Mouse (Mus musculus) stomach, embryonic 15.5 days (tissue): ENCODE data around the gene Prss43. TPM values are rescaled to one million over a fixed set of nuclear protein-coding genes. Genes with fewer than 3 reads are reported as not detected.
A peak's percentile ranks its signal among the peaks of the same experiment; 100 is the strongest.

Source experiments
- ATAC-seq: fragments of 200-750 bp; cut with Nextera tagmentation; 2 replicates; pipeline ENCODE4 v1.8.0; 2017; ENCODE audit warnings: low read depth, moderate number of reproducible peaks, moderate TSS enrichment; ENCODE audit not compliant: insufficient read depth, low FRiP score
- H3K27ac ChIP-seq: fragments of 300-500 bp; sonication (generic); 2 replicates; pipeline ENCODE4 v1.5.1; 2015; ENCODE audit warnings: mild to moderate bottlenecking, inconsistent platforms
- H3K27me3 ChIP-seq: fragments of 300-500 bp; sonication (generic); replicated peaks from 2 replicates; pipeline ENCODE4 v1.6.1; 2015; ENCODE audit warnings: inconsistent platforms
- H3K36me3 ChIP-seq: fragments of 300-500 bp; sonication (generic); 2 replicates; pipeline ENCODE4 v1.6.1; 2015; ENCODE audit warnings: inconsistent platforms
- H3K4me1 ChIP-seq: fragments of 300-500 bp; sonication (generic); 2 replicates; pipeline ENCODE4 v1.6.1; 2015; ENCODE audit warnings: inconsistent platforms
- H3K4me2 ChIP-seq: fragments of 300-500 bp; sonication (generic); 2 replicates; pipeline ENCODE4 v1.6.1; 2015; ENCODE audit warnings: mild to moderate bottlenecking, inconsistent platforms
- H3K4me3 ChIP-seq: fragments of 300-500 bp; sonication (generic); replicated peaks from 2 replicates; pipeline ENCODE4 v1.5.1; 2015; ENCODE audit warnings: inconsistent platforms
- H3K9ac ChIP-seq: fragments of 300-500 bp; sonication (generic); 2 replicates; pipeline ENCODE4 v1.6.1; 2015; ENCODE audit warnings: inconsistent platforms
- H3K9me3 ChIP-seq: fragments of 300-500 bp; sonication (generic); 2 replicates; pipeline ENCODE4 v1.6.1; 2016; ENCODE audit warnings: inconsistent platforms
- WGBS: fragments of 180-500 bp; shearing (Covaris S2); methylation state at CpG from one replicate; pipeline ENCODE4 v1.1.7; 2015; 5-methylcytosine and 5-hydroxymethylcytosine counted together
- polyA plus RNA-seq: library from polyadenylated mRNA; unstranded; fragments of >200 nt; fragmentation: Nextera tagmentation; extraction: Ambion mirVana; gene quantifications from 2 replicates; pipeline ENCODE4 v1.2.1, GENCODE M21; 2015

The Prss43 gene
- not detected in 2 replicates for polyA plus RNA-seq

DNA sequence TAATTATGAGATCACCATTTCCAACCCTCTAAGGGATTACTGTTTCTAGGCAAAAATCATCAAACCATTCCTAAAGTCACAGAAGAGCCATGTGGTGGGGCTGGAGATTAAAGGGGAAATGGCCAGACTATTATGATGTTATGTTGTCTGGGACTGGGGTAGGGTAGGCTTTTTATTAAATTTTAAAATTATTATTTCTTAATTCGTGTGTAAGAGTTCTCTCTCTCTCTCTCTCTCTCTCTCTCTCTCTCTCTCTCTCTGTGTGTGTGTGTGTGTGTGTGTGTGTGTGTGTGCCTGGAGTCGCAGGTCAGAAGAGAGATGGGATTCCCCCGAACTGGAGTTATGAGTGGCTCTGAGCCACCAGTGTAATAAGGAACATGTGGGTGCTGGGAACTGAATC lies at the start of gene Prss43:
Prss43 (plus strand) TSS at position 301 of the 400 bp plus-strand sequence.
- Histone ChIP-seq H3K36me3 (no peaks in the 10 kb centered on the region), H3K4me2 (no peak within 1 kb of the TSS), H3K4me1 (no peaks in the 10 kb centered on the region), H3K27ac (no peak within 1 kb of the TSS), H3K27me3 (no peaks in the 10 kb centered on the region), H3K9ac (no peak within 1 kb of the TSS), H3K4me3 (no peak within 1 kb of the TSS), H3K9me3 (no peaks in the 10 kb centered on the region)
- ATAC-seq, result no peak
- 77% methylated on average over 3 of the region's 3 CpGs for WGBS

DNA sequence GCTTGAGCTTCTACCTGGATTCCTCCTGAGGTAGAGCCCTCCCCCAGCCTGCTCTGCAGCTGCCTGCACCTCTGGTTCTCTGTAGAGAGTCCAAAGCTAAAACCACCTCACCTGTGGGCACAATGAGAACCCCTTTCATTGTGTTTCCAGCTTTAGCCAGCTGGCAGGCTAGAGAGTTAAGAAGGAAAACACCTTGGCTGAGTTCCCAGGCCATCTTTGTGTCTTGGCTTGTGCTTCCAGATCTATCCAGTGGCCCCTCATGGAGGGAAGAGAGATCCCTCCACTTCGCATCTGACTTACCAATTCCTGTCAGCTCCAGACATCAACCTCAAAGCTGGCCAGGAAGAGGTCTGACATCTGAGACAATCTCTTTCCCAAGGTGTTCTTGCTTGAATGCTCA lies 48.4 kb upstream of the Prss43 start:
- Histone ChIP-seq H3K9me3 (no peaks in the 10 kb centered on the region), H3K27me3 (no peaks in the 10 kb centered on the region), H3K36me3 (no peaks in the 10 kb centered on the region), H3K4me1 (peaks cover 13% of the 10 kb centered on the region), H3K9ac (no peak overlapping the region), H3K27ac (no peak overlapping the region), H3K4me2 (no peak overlapping the region), H3K4me3 (no peak overlapping the region)
- no peak for ATAC-seq
- 59% methylated on average over 1 of the region's 1 CpGs for WGBS

DNA sequence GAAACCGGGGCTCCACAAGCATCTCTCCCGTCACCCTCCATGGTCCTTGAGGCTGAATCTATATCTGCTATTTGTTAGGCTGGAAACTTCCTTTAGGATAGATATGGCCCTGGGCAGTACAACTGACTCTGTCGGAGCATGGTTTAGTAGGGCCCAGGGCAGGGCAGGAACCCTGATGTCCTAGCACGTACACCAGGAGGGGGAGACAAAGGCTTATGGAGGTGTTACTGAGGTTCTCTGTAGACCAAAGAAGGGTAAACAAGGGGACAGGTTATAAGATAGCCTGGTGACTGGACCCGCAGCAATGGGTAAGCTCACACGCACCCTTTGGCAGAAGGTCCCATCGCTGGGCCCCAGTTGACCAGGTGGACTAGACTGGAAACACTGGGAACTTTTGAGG lies 47.9 kb upstream of the Prss43 start:
- ATAC-seq, result no peak
- no peaks in the 10 kb centered on the region for H3K36me3 ChIP-seq
- no peak overlapping the region for H3K27ac ChIP-seq
- H3K4me1 ChIP-seq, result peaks cover 13% of the 10 kb centered on the region
- no peak overlapping the region for H3K4me3 ChIP-seq
- no peak overlapping the region for H3K4me2 ChIP-seq
- WGBS, result 67% methylated on average over 7 of the region's 7 CpGs
- no peaks in the 10 kb centered on the region for H3K27me3 ChIP-seq
- H3K9me3 ChIP-seq, result no peaks in the 10 kb centered on the region
- no peak overlapping the region for H3K9ac ChIP-seq

DNA sequence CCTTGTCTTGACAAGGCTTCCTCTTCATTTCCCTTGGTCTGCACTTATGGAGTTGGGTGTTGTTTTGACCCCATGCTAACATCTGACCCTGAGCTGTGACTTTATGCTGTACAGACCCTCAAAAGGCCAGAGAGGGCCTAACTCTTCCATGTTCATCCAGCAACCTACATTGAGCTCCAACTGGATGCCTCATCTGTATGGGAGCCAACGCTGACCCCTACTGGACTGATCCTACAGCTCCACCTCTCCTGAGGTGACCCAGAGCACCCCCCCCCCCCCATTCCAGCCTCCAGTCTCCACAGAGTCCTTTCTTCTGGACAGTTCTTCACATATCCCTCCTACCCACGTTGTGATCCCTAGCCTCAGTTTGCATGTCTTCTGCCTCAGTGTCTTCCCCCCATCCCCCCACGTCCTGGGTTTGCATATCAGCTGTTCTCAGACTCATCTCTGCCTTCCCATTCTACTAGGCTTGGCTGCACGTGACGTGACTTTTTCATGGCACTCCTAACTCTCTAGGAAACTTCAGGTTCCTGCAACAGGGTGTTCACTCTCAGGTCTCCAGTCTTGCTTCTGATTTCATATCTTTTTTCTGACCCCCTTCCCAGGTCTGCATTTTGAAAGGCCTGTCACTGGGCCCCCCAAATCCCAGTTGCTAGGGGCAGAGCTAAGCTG lies 47.1 kb upstream of the Prss43 start:
- no peak for ATAC-seq
- 68% methylated on average over 5 of the region's 5 CpGs for WGBS
- Histone ChIP-seq H3K27ac (no peak overlapping the region), H3K9ac (no peak overlapping the region), H3K9me3 (no peaks in the 10 kb centered on the region), H3K27me3 (no peaks in the 10 kb centered on the region), H3K36me3 (no peaks in the 10 kb centered on the region), H3K4me2 (no peak overlapping the region), H3K4me3 (no peak overlapping the region), H3K4me1 (peaks cover 13% of the 10 kb centered on the region)

DNA sequence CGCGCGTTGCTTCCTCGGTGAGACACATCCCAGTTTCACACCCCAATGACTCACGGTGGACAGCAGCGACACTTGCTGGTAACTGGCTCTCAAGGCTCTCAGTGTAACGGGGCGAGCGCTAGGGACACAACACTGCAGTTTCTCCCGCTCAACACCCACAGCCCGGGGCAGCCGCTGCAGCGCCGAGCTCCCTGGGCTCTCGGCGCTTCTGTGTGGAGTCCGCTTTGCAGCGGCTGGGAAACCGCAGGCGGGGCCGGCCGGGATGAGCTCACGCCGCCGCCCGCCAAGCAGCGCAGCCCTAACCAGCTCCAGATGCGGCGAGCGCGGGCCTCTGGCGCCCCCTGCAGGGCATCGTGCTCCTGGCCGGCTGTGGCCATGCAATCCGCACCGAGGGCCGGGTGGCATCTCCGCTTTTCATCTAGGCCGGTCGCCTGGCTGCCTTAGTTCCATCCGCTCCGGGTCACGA lies 45.2 kb upstream of the Prss43 start:
- H3K9me3 ChIP-seq, result no peaks in the 10 kb centered on the region
- no peaks in the 10 kb centered on the region for H3K36me3 ChIP-seq
- peak overlapping the region; percentile 51 for H3K4me3 ChIP-seq
- H3K9ac ChIP-seq, result peak overlapping the region; percentile 52
- H3K27me3 ChIP-seq, result no peaks in the 10 kb centered on the region
- H3K4me1 ChIP-seq, result peaks cover 7% of the 10 kb centered on the region
- H3K27ac ChIP-seq, result peak overlapping the region; percentile 82
- 0% methylated on average over 43 of the region's 43 CpGs for WGBS
- peak; percentile 89 for ATAC-seq
- H3K4me2 ChIP-seq, result peak overlapping the region; percentile 88

DNA sequence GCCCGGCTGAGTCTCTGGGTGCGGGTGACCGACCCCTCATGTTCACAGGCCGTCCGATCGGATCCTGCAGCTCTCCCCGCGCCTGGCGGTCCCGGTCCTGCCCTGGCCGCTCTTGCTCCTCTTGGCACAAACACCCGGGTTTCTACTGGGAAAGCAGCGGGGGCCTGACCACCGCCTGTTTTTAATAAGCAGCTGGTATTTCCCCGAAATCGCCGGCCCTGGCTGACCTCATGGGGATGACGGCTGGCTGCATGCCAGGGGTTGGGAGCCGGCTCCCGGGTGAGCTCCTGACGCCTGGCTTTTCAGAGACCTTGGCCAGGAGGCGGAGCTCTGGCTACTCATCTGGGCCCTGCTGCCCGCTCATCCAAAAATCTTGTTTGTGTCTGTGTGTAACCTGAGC lies 44.8 kb upstream of the Prss43 start:
- Histone ChIP-seq H3K4me2 (peak overlapping the region; percentile 88), H3K9ac (peak overlapping the region; percentile 52), H3K4me3 (peak overlapping the region; percentile 51), H3K27ac (peak overlapping the region; percentile 82), H3K27me3 (no peaks in the 10 kb centered on the region), H3K9me3 (no peaks in the 10 kb centered on the region), H3K4me1 (peaks cover 7% of the 10 kb centered on the region), H3K36me3 (no peaks in the 10 kb centered on the region)
- ATAC-seq, result peak; percentile 62
- WGBS, result under 1% methylated on average over 23 of the region's 23 CpGs

DNA sequence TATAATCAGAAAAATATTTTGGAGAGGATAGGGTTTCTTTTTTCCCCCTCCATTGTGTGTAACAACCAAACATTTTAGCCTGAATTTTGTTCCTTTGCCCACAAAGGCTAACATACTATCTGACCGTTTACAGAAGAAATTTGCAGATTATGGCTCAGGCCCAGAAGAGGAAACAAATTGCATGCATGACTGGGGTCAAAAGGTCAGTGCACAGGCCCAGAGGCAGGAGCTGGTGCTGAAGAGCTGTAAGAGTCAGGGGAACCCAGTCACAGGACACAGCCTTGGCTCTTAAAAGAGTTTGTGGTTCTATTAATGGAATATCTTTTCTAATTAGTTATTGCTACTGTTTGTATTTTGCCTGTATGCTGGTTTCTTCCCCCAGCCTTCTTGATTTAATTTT lies 42.9 kb upstream of the Prss43 start:
- WGBS, result 16% methylated on average over 1 of the region's 1 CpGs
- H3K4me1 ChIP-seq, result peaks cover 7% of the 10 kb centered on the region
- no peaks in the 10 kb centered on the region for H3K27me3 ChIP-seq
- H3K27ac ChIP-seq, result no peak overlapping the region
- no peaks in the 10 kb centered on the region for H3K36me3 ChIP-seq
- H3K9me3 ChIP-seq, result no peaks in the 10 kb centered on the region
- H3K9ac ChIP-seq, result no peak overlapping the region
- H3K4me2 ChIP-seq, result no peak overlapping the region
- H3K4me3 ChIP-seq, result no peak overlapping the region
- ATAC-seq, result no peak

DNA sequence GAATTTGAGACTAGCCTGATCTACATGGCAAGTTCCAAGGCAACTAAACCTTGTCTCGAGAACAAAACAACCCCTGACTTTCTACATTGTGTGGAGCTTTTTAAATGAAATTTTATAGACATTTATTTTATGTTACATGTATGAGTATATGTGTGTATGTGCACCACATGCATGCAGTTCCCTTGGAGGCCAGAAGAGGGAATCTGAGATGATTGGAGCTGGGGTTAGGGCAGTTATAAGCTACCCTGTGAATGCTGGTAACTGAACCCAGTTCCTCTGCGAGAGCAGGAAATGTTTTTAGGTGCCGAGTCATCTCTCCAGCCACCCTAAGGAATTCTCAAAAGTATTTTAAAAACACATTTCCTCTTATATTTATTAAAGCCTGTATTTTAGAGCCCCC lies 38.3 kb upstream of the Prss43 start:
- H3K9me3 ChIP-seq, result no peaks in the 10 kb centered on the region
- no peaks in the 10 kb centered on the region for H3K4me1 ChIP-seq
- no peaks in the 10 kb centered on the region for H3K36me3 ChIP-seq
- H3K9ac ChIP-seq, result no peak overlapping the region
- no peaks in the 10 kb centered on the region for H3K27me3 ChIP-seq
- no peak overlapping the region for H3K4me2 ChIP-seq
- H3K27ac ChIP-seq, result no peak overlapping the region
- 85% methylated on average over 3 of the region's 3 CpGs for WGBS
- ATAC-seq, result no peak
- H3K4me3 ChIP-seq, result no peak overlapping the region

DNA sequence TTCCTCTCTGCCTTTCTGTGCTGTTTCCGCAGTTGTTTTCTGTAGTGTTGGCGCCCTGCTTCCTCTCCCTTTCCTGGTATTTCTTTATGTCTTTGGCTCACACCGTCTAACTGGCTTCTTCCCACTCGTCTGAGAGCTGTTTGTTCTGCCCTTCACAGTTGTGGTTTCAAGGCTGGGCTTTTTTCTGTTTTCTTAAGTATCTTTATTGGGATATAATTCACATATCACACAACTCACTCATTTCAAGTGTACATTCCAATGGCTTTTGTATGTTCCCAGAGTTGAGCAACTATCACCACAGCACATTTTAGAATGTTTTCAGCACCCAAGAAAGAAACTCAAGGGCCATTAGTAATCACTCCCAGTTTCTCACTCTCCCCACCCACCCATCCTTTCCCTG lies 36.0 kb upstream of the Prss43 start:
- ATAC-seq, result no peak
- Histone ChIP-seq H3K4me2 (no peak overlapping the region), H3K27ac (no peak overlapping the region), H3K9ac (no peak overlapping the region), H3K4me1 (no peaks in the 10 kb centered on the region), H3K27me3 (no peaks in the 10 kb centered on the region), H3K9me3 (no peaks in the 10 kb centered on the region), H3K4me3 (no peak overlapping the region), H3K36me3 (no peaks in the 10 kb centered on the region)
- WGBS, result 57% methylated on average over 4 of the region's 4 CpGs

DNA sequence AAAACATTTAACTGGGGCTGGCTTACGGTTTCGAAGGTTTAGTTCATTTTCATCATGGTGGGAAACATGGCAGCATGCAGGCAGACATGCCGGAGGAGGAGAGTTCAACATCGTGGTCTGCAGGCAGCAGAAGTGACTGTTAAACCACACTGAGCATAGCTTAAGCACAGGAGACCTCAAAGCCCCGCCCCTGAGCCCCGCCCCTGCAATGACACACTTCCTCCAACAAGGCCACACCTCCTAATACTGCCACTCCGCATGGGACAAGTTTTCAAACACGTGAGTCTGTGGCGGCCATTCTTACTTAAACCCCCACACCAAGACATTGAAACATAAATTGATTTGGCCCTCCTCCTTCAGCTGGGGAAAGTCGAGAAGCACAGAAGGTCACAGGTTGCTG lies 29.5 kb upstream of the Prss43 start:
- H3K4me3 ChIP-seq, result no peak overlapping the region
- 76% methylated on average over 10 of the region's 10 CpGs for WGBS
- H3K4me1 ChIP-seq, result no peaks in the 10 kb centered on the region
- no peak overlapping the region for H3K4me2 ChIP-seq
- no peak overlapping the region for H3K27ac ChIP-seq
- ATAC-seq, result no peak
- no peaks in the 10 kb centered on the region for H3K36me3 ChIP-seq
- H3K9me3 ChIP-seq, result no peaks in the 10 kb centered on the region
- H3K27me3 ChIP-seq, result no peaks in the 10 kb centered on the region
- H3K9ac ChIP-seq, result no peak overlapping the region

DNA sequence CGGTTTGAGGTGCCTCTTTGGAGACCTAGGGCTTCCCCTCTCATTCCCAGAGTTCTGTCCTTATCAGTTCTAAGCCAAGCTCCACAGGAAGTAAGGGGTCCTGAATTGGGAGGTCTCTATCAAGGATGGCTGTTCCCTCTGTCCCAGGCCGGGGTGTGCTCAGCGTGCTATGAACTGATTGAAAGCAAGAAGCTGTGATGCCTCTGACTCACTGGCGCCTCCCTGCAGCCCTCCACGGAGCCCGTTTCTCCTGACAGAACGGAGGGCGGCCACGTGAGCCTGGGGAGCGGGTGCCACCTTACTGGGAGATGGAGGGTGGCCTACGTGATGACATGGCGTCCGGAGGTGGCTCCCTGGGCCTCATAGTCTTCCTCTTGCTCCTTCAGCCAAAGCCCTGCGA lies 28.6 kb upstream of the Prss43 start, which contains the start of gene Prss42:
Prss42 (plus strand) TSS at position 301 of the 400 bp plus-strand sequence.
- no peaks in the 10 kb centered on the region for H3K9me3 ChIP-seq
- no peak within 1 kb of the TSS for H3K27ac ChIP-seq
- H3K9ac ChIP-seq, result no peak within 1 kb of the TSS
- H3K4me1 ChIP-seq, result no peaks in the 10 kb centered on the region
- H3K4me2 ChIP-seq, result no peak within 1 kb of the TSS
- 91% methylated on average over 14 of the region's 14 CpGs for WGBS
- no peaks in the 10 kb centered on the region for H3K36me3 ChIP-seq
- ATAC-seq, result no peak
- H3K4me3 ChIP-seq, result no peak within 1 kb of the TSS
- no peaks in the 10 kb centered on the region for H3K27me3 ChIP-seq

DNA sequence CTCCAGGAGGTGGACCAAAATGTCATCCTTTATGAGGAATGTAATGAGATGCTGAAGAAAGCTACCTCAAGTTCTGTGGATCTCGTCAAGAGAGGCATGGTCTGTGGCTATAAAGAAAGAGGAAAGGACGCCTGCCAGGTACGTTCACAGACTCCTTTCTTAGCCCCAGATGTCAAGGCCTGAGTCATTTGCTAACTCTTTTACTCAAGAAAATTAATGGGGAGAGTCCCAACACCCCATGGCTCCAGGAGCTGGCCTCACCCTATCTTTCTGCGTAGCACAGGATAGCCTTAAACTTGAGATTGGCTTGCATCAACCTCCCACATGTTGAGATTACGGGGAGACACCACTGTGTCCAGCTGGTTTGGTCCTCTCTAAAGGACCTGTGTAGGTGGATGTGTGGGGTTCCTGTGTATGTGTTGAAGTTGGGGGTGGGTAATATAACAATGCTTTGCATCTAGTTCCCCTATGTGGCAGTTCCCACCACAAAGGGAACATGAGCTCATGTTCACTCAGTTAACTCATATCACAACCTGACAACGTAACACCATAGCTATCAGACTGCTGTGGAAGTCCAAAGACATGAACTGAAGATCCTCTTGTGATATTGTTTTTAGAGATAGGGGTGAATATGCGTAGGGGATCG lies 25.5 kb upstream of the Prss43 start:
- no peaks in the 10 kb centered on the region for H3K4me1 ChIP-seq

More for the DNA sequence above, 25.5 kb upstream of the Prss43 start:
- no peak for ATAC-seq
- H3K4me3 ChIP-seq, result no peak overlapping the region
- 83% methylated on average over 8 of the region's 8 CpGs for WGBS
- no peak overlapping the region for H3K27ac ChIP-seq
- no peaks in the 10 kb centered on the region for H3K36me3 ChIP-seq
- no peak overlapping the region for H3K9ac ChIP-seq
- no peaks in the 10 kb centered on the region for H3K9me3 ChIP-seq
- no peak overlapping the region for H3K4me2 ChIP-seq
- H3K27me3 ChIP-seq, result no peaks in the 10 kb centered on the region
